Mouse (Mus musculus) kidney, adult 18-20 months (tissue): ENCODE measurements around the gene 0610030E20Rik.

Experiments used
- DNase-seq: peaks from one replicate; pipeline ENCODE4 v3.0.0; 2021

Gene 0610030E20Rik

DNA sequence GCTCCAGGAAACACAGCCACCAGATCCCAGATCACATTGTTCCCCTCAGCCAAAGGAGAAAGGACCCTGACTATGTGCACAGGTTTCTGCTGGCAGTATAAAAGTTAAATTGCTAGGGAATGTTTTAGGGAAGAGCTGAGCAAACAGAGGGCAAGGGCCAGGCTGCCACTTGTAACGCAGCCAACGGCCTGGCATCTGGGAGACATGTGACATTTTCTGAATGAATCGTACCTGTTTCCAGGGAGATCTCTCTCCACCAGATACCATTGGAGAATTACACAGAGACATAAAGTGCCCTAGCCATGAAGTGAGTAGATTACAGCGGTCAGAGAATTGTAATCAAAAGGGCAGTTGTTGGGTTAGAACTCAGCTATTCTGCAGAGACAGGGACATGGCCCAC is 26.1 kb downstream of the 0610030E20Rik start:
- DNase-seq = no peak

DNA sequence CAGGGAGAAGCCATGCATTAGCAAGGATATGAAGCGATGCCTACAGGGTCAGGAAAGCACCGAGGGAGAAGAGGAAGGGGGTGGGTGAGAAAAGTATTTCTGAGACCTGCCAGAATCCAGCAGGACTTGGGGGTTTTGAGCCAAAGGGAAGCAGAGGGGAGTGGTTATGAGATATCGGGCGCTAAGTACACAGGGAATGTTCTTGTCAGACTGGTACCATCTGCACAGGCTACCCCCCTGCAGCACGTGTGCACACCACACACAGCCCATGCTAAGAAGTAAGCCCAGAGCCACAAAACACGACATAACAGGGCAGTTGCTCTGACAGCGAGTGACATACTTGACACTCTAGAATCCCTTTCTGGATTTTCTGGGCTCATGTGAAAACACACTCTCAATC is 27.1 kb downstream of the 0610030E20Rik start:
- DNase-seq = no peak

DNA sequence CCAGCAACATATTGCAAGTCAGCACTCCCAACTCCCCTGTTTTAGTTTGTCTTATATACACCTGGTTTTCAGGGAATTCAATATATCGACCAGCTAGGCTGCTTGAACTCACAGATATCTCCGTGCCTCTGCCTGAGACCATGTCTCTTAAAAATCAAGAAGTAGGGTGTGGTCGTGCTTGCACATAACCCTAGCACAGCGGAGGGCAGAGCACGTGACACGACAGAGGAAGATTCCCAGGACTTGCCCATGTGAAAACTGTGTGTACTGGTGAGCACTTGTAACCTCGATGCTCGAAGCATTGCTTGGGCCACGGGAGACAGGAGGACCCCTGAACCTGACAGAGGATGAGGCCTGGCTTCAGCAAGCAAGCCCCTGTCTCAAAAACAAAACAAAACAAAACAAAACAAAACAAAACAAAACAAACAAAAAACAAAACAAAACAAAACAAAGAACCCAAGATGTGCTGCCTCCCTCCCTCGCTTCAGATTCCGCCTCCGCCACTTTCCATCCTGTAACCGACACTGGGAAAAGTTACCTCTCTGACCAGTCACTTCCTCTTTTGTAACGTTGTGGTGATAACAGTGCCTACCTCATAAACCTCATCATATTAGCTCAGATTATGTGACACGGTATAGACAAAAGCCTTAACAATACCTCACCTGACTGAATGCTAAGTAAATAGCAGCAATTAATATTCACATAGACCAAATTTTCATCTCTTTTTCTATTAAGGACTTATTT is 27.9 kb downstream of the 0610030E20Rik start:
- no peak for DNase-seq

DNA sequence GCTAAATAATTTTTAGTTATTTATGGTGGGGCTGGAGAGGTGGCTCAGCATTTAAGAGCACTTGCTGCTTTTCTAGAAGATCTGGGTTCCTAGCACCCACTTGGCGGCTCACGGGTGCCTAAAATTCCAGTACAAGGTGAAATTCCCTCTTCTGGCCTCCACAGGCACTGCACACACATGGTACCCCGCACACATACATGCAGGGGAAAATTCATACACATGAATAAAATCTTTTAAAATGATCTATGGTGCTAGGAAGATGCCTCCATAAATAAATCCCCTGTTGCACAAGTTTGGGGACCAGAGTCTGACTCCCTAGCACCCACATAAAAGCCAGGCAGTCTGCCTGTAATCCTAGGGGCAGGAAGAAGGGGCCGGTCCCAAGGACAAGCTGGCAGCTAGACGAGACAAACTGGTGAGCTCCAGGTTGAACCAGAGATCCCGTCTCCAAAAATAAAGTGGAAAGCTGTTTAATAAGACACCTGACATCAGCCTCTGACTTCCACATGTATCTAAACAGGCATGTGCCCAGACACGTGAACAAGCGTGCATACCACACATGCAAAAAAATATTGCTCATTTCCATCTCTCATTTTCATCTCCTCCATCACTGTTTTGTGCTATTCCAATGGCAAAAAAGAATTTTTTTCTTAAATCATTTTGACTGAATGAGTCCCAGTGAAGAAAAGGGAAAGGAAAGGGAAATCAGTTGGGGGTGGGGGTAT is 31.6 kb downstream of the 0610030E20Rik start:
- no peak for DNase-seq

DNA sequence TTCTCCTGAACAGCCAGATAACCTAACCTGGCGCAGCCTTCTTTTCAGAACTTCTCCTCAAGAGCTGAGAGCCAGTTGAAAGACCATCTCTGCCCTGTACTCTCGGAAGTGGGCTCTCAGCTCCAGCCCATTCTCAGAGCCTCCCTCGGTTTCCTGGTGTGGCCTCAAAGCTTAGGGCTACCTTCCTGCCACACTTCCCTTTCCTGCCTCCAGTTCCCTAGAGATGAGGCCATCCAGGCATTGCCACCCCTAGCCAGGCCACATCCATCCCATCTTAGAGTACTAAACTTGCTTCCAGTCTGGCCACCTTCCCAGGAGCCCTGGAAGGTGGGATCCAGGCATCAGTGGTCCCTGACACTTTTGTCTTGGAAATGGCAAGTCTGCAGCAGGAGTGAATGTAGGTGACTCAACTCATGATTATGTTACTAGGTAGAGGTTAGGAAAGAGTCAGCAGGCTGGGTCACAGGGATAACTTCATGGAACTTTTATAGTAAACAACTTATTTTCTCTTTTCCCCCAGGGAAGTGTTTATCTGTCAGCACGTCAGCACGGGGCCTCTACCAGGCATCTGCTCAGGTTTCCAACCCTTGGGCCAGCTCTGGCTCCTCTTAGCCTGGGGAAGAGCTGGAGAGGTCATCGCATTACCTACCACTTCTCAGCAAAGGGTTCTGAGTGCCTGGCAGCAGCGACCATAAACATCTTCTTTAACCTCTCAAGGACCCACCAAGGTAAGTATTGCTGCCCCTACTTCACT is 32.4 kb downstream of the 0610030E20Rik start:
- DNase-seq = peak; percentile 55

DNA sequence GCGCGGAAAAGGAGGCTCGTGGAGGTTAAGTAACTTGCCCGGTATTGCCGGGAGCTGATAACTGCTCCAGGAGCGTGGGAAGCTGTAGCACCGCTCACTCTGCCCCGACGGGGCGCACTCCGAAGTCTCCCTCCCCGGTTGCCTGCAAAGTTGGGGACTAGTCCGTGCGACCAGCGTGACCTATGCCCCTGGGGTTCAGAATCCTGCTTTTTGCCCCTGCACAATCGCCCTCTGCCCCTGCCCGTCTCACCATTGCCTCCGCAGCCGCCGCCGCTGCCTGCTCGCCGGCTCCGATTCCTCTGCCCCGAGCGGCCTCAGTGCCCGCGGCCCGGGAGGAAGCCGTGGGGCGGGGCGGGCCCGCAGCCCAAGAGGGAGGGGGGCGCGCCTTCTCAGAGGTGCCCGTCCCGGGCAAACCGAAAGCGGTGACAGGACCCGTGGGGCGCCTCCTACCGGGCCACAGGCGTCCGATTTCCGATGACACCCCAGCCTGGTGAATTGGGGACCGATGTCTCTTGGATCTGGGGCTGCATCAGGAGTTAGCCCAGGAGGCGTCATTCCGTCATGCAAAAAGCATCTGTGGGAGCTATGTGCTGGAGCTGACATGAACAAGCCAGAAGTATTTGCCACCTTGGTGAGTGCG is 33.1 kb downstream of the 0610030E20Rik start, which contains the start of gene Vamp5:
TSS of gene Vamp5 (minus strand) at position 338 of the 640 bp plus-strand sequence.
- DNase-seq = peak; percentile 90

DNA sequence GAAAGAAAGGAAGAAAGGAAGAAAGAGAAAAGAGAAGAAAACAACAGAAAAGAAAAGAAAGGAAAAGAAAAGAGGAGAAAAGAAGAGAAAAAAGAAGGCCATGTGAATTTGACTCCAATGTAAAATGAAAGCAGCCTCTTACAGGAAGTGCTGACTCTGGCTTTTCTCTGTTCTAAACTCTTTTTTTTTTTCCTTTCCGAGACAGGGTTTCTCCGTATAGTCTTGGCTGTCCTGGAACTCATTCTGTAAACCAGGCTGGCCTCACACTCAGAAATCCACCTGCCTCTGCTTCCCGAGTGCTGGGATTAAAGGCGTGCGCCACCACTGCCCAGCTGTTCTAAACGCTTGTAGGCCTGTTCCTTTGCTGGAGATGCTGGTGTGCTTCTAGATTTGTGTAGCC is 35.4 kb downstream of the 0610030E20Rik start:
- DNase-seq = no peak

DNA sequence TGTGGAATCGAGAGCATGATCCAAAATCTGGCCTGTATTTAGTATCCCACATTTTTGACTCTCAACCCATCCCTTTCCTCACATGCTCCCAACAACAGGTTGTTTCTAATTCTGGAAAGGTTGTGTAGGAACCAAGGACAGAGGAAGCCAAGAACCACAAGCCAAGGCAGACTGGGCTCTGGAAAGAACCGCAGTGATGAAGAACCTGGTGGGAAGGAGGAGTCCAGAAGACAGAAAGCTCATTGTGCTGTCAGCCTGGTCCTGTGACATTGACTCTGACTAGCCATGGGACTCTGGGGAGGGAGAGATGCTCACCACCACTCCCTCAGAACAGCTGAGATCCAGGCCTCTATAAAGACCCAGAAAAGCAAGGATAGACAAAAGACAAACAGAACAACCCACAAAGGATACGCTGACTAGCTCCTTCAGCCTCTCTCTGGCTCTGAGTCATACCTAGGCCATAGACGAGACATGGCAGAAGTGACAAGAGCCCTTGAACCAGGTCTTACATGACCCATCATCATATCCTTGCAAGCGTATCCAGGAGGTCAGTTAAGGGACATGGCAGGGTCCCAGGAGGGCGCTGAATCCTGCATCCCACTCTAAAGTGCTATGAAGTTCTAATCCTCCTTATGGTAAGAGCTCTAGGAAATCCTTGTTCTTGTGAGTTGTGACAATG is 36.2 kb downstream of the 0610030E20Rik start:
- no peak for DNase-seq

DNA sequence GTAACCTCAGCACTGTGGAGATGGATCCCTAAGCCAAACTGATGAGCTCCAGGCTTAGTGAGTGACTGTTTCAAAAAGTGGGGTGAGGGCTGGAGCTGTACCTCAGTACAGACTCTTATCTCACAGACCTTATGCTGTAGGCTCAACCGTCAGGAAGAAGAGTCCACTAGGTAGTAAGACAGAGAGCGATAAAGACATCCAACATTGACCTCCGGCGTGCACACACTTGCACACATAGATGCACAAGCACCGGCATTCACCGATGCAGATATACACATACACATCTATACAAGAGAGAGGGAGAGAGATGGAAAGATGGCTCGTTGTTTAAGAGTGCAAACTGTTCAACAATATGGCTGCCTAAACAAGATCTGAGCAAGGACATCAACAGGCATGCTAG is 36.8 kb downstream of the 0610030E20Rik start:
- no peak for DNase-seq

DNA sequence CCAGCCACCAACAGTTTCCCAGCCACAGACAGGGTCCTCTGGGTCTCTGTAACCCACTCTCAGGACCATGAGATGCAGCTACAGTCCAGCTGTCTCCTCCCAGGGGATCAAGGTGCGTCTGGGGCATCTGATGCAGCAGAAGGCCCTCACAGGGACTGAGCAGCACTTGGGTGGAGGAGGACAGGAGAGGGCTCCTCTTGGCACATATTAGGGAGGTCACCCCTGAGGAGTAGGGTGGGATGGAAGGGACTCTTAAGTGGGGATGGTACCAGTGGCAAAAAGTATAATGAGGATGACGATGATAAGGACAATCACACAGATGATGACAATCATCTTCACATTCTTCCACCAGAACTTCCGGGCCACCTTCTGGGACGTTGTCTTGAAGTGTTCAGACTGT is 38.1 kb downstream of the 0610030E20Rik start:
- no peak for DNase-seq

DNA sequence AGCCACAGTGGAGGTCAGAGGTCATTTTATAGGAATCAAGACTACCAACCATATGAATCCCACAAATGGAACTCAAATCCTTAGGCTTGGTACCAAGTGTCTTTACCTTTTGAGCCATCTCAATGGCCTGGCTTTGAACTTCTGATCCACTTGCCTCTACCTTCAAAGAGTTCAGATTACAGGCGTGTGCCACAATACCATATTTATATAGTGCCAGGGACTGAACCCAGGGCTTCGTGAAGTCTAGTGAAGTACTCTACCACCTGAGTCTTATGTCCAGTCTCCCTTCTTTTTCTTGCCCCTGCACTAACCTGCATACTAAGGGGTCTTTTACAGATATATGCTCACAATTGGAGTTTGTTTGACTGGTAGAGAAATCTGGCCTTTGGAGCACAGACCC is 39.4 kb downstream of the 0610030E20Rik start:
- DNase-seq = no peak

DNA sequence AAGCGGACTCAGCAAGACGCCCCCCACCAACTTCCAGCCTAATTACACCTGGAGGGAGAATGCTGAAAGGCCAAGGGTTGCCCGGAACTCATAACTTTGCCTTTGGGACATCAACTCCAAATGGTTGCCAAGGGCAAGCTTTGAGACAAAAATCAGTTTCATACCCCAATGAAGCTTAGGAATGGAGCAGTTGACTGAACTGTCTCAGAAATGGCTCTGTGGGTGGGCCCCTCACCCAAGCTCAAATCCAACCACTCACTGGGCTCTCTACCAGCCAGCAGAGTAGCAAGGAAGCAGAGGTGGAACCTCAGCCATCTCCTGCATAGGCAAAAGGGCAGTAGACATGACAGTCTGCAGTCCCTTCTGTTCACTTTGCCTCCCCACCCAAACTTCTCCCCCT is 40.7 kb downstream of the 0610030E20Rik start:
- DNase-seq = no peak

DNA sequence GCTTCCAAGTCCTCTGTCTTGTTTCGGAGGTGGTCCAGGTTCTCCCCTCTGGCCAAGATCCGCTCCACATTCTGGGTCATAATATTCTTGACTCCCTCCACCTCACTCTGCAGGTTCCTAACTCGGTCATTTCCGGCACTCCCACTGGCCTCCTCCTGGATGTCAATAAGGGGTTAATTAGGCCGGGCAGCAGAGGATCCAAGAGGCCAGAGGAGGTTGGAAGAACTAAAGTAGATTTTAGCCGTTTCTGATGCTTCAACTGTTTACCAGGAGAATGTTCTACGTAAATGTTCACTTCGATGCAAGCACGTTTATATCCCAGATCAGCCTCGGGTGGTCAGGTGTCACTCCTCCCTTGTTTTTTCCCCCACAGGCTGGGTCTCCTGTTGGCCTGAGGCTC is 41.1 kb downstream of the 0610030E20Rik start:
- DNase-seq = no peak

DNA sequence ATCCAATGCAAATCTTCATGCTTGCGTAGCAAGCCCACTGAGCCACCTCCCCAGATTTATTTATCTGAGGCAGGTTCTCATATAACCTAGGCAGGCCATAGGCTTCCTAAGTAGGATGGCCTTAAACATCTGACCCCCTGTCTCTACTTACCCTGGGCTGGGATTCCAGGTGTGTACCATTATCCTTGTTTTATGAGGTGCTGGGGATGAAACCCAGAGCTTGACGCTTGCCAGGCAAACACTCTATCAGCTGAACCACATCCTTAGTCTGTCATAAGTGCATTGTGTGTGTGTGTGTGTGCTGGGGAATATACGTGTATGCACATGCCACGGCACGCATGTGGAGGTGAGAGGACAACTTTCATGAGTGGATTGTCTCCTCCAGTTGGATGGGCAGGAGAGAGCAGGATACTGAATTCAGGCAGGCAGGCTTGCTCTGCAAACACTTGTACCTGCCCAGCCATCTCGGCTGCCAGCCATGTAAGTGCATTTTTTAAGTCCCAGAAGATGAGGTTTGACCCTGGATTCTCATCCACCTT is 41.7 kb downstream of the 0610030E20Rik start:
- no peak for DNase-seq

DNA sequence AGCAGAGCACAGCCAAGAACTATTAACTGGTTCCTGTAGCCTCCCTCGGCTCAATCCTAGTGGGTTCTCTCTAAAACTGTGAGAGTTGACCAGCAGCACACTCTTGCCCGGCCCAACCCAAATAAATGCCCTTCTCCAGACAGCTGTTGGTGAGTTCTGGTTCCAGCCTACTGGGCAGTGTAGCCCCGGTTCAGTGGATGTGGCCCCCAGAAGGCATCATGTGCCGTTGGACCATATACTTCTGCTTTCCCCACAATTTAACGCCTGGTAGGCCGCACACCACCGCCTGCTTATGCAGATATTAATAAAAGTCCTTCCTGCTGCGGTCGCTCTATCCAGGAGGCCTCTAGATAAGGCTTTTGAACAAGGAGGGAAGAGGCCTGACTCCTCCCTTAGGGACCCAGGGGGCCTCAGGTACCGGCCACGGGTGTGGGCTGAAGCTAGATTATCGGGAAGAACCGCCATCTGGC is 42.4 kb downstream of the 0610030E20Rik start:
- DNase-seq = no peak

DNA sequence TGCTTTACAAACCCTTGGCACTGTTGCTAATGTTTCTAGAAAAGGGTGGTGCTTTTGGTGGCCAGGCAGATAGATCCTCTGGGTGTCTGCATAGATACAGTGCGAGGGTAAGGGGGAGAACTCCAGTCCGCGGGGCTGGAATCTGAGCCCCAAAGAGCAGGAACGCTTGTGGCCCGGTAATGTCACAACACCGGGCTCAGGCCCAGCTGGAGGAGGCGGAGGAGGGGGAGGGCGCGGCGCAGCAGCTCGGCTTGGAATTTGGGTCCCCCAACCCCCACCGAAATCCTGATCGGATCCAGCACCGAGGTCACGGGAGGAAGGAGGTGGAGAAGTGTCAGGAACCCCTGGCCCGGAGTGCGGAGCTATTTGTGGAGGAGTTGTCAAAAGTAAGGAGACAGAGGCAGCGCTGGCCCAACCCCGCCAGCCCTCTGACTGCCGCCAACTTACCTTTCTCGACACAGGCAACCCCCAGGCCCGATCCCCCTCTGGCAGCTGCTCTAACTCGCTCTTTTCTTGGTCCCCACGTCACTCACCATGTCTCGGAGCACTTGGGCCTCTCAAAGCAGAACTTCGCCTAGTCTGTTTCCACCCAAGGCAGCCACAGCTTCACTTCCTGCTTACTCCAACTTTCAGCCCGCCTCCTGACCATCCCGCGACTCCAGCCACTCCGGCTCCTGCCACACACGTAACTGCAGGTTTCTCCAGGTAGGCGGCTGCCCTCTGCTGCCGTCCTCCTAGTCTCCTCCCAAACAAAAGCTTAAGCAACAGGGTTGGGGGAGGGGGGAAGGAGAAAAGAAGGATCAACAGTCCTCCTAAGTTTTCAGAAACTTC is 43.0 kb downstream of the 0610030E20Rik start, which contains the start of gene Vamp8:
TSS of gene Vamp8 (minus strand) at position 763 of the 831 bp plus-strand sequence.
- DNase-seq = peak; percentile 89

DNA sequence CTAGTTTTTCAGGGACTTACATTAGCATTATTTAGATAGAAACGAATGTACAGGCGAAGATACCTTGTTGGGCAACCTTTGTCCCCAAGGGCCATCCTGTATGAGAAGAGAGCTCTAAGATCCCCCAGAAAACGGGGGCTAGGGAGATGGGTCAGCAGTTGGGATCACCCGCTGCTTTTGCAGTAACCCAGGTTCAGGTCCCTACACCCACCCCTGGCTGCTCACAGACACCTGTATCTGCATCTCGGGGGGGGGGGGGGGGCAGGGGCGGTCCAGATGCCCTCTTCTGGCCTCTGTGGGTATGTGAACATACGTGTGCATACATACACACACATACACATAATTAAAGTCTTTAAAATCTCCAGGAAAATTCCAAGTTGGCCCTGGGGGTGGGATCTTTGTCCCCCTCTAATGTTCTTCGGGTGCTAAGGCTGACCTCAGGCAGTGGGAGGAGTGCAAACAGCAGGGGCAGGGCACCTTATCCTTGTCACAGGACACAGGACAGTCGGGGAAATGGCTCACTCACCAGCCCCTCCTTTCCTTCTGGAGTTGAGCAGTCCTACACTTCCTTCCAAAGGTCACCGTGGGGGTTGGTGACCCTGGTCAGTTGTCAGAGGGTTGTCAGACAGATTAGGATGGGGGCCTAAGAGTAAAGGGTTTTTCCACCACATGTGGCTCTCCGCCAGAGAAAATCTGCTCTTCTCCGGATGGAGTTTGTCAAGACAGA is 43.8 kb downstream of the 0610030E20Rik start:
- peak; percentile 86 for DNase-seq

DNA sequence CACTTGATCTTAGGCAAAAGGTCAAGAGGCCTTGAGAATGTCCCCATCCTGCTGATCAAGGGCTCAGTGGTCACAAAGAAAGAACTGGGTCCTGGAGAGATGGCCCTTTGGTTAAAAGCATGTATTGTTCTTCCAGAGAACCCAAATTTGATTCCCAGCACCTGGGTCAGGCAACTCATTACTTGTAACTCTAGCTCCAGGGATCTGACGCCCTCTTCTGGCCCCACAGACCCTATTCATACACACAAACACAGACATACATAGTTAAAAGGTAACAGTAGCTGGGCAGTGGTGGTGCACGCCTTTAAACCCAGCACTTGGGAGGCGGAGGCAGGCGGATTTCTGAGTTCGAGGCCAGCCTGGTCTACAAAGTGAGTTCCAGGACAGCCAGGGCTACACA is 45.2 kb downstream of the 0610030E20Rik start:
- no peak for DNase-seq

DNA sequence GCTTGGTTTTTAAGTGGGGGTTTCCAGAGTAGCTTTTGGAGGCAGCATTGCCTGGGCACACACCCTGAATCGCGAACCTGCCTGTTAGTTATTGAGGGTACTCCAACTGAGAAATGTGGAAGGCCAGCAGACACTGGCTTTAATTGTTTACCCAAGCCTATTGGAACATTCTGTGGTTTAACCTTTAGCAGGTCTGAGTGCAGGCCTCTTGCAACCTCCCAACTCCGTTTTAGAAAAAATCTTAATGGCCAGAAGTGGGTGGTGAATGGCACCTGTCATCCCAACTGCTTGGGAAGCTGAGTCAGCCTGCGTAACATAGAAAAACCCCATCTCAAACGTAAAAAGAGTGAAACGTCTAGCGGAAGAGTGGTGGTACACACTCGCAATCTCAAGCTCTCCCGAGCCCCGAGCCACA is 49.7 kb downstream of the 0610030E20Rik start:
- DNase-seq = no peak

DNA sequence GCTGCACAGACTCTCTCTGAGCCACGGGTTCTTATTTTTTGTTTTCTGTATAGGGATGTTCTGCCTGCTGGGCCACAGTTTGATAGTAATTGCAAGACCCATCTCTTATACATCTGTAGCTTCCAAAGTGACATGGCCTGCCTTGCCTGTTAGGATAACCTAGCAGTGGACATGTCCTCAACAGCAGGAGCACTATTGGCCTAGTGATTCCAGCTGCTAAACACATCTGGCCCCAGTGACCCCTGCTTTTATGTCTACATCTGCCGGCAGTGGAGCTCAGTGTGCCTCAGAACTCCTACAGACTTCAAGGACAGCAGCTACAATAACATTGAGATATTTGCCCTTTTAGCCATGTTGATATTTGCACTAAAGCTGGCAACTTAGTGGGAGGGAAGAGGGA is 52.9 kb downstream of the 0610030E20Rik start:
- no peak for DNase-seq
